Mouse (Mus musculus): ENCODE data around the gene Adamtsl5. TPM values are rescaled to one million over a fixed set of nuclear protein-coding genes. Genes with fewer than 3 reads are reported as not detected.
A peak's percentile ranks its signal among the peaks of the same experiment; 100 is the strongest.

The Adamtsl5 gene
- polyA plus RNA-seq, 1 experiment from 2014 or later: 11.6 TPM

DNA sequence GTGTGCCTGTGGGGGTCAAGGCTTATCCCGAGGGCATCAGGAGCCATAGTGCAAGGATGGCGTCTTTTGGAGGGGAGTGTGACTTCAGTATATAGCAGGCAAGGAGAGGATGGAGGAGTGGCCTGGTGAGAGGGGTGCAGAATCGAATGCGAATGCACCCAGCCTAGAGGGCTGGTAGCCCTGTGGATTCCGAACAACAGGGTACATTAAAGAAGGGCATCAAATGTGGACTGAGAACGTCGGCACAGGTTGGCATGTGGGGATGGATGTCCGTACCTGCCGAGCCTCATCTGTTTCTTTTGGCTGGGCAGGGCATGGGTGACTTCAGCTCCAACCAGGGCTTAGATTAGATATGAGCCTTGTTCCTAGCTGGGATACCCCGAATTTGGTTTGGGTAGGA, 48.4 kb downstream of the Adamtsl5 start:
- Histone ChIP-seq H3K36me3 (peaks cover 2% of the 10 kb centered on the region), H3K9me3 (replicated peaks) (no peaks in the 10 kb centered on the region), H3K27ac (replicated peaks) (no peak overlapping the region), H3K27me3 (peaks cover 63% of the 10 kb centered on the region), H3K4me3 (replicated peaks) (peak overlapping the region; percentile 21; the same call in 1 of the 2 replicates), H3K4me1 (peaks cover 30% of the 10 kb centered on the region), H3K4me2 (replicated peaks) (no peak overlapping the region), H3K9ac (no peak overlapping the region)
- ATAC-seq (ENCODE audit: insufficient number of reproducible peaks, low FRiP score, low TSS enrichment, low read depth): no peak
- WGBS: 42% methylated on average over 10 of the region's 10 CpGs

DNA sequence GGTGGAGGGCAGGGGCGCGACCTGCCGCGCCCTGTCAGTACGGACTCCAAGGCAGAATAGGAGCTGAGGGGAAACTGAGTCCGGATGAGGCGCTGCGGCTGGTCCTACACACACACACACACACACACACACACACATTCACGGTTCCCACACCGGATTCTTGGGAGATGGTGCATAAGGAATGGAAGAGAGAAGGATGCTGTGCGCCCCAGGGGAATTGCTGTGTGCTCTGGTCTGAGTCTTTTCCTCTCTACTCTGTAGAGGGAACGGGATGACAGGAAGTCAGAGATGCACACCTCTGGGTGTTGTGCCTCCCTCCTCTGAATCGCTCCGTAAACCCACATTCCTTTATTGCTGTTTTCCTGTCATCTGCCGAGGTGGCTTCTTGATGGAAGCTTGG, 48.9 kb downstream of the Adamtsl5 start:
- ATAC-seq (ENCODE audit: insufficient number of reproducible peaks, low FRiP score, low TSS enrichment, low read depth): no peak
- peaks cover 58% of the 10 kb centered on the region for H3K27me3 ChIP-seq
- 7% methylated on average over 15 of the region's 15 CpGs for WGBS
- H3K36me3 ChIP-seq: peaks cover 8% of the 10 kb centered on the region
- H3K27ac ChIP-seq (replicated peaks): no peak overlapping the region
- H3K4me3 ChIP-seq (replicated peaks): peak overlapping the region; percentile 21; the same call in 1 of the 2 replicates
- no peaks in the 10 kb centered on the region for H3K9me3 ChIP-seq (replicated peaks)
- peaks cover 36% of the 10 kb centered on the region for H3K4me1 ChIP-seq
- H3K9ac ChIP-seq: no peak overlapping the region
- H3K4me2 ChIP-seq (replicated peaks): 0 out of 2 replicates have a peak overlapping the region, but pooled peaks have one; percentile 6

DNA sequence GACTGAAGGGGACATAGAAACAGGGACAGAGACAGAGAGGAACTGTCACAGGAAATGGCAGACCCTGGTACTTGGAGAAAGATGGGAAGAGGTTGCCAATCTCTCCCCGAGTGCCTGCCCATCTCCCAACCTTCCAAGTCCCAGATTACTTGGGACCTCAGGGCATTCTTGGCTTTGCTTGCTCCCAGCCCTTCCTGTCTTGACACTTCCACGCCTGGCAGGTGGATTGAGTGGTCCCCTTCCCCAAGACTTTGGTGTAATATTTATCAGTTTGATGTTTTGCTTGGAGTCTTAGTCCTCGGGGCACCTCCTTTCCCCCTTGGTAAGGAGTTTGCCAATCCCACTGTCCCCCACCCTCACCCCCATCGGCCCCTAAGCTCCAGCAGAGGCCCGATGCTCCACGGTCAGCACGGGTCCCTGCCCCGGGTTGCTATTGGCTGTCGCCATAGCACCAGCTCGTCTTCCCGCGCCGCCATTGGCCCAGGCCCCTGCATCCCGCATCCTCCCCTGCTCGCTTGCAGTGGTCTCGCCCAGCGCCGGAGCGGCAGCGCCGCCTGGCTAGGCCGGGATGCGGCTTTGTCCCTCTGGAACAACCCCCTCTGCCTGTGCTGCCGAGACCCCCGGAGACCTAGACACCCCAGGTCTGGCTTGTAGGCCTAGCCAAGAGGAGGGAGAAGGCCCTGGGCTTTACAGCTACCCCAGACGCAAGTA, 49.5 kb downstream of the Adamtsl5 start:
- Histone ChIP-seq H3K9ac (no peak overlapping the region), H3K36me3 (peaks cover 13% of the 10 kb centered on the region), H3K27me3 (peaks cover 58% of the 10 kb centered on the region), H3K27ac (replicated peaks) (no peak overlapping the region), H3K4me1 (peaks cover 41% of the 10 kb centered on the region), H3K4me3 (replicated peaks) (peak overlapping the region; percentile 21; the same call in 1 of the 2 replicates), H3K9me3 (replicated peaks) (no peaks in the 10 kb centered on the region), H3K4me2 (replicated peaks) (0 out of 2 replicates have a peak overlapping the region, but pooled peaks have one; percentile 6)
- WGBS: 3% methylated on average over 26 of the region's 26 CpGs
- no peak for ATAC-seq (ENCODE audit: insufficient number of reproducible peaks, low FRiP score, low TSS enrichment, low read depth)

DNA sequence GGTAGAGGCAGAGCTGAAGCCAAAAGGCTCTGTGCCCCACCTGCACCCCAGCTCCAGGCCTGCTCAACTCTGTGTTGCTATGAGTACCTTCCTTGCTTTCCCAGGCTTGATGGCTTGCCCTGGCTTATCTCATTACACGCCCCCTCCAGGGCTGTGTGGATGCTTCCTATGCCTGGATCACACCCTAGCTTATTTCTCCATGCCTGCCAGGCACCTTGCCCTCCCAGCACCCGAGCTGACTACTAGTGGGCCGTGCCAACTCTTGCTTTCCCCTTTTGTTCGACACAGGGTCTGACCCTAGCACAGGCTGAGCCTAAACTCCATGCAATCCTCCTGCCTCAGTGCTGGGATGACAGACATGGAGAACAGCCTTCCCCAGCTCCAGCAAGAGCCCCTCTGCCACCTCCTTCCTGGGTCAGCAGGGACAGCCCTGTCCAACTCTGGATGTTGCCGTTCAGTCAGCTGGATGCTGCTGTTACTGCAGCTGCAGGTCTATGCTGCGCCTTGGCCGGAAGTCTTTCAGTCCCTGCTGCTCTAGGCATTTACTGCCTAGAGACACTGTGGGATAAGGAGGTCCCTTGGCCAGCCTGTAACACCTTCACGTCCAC, 50.6 kb downstream of the Adamtsl5 start:
- no peak overlapping the region for H3K4me3 ChIP-seq (replicated peaks)
- H3K36me3 ChIP-seq: peaks cover 17% of the 10 kb centered on the region
- peaks cover 49% of the 10 kb centered on the region for H3K4me1 ChIP-seq
- no peaks in the 10 kb centered on the region for H3K9me3 ChIP-seq (replicated peaks)
- peaks cover 58% of the 10 kb centered on the region for H3K27me3 ChIP-seq
- H3K9ac ChIP-seq: no peak overlapping the region
- no peak overlapping the region for H3K27ac ChIP-seq (replicated peaks)
- no peak for ATAC-seq (ENCODE audit: insufficient number of reproducible peaks, low FRiP score, low TSS enrichment, low read depth)
- WGBS: 73% methylated on average over 8 of the region's 8 CpGs
- H3K4me2 ChIP-seq (replicated peaks): no peak overlapping the region

DNA sequence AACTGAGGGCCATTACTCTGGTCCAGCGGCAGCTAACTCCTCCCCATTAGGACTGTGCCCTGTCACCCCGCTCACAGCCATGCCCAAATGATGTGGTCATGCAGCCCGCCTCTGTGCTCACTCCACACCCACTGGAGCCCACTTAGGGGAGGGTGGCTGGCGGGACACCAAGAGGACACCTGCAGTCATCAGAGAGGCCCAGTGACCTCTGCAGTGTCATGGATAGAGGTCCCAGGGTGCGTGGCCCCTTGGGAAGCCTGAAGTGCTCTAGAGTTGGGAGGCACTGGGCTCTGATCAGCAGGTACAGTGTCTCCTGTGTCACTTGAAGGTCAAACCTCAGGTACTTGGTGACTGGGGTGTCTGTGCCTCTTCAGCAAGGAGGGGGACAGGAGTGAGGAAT, 51.4 kb downstream of the Adamtsl5 start:
- no peak for ATAC-seq (ENCODE audit: insufficient number of reproducible peaks, low FRiP score, low TSS enrichment, low read depth)
- 75% methylated on average over 5 of the region's 5 CpGs for WGBS
- peak overlapping the region; percentile 82; the same call in 1 of the 2 replicates for H3K4me2 ChIP-seq (replicated peaks)
- peaks cover 51% of the 10 kb centered on the region for H3K27me3 ChIP-seq
- peaks cover 17% of the 10 kb centered on the region for H3K36me3 ChIP-seq
- H3K9me3 ChIP-seq (replicated peaks): no peaks in the 10 kb centered on the region
- H3K9ac ChIP-seq: no peak overlapping the region
- no peak overlapping the region for H3K27ac ChIP-seq (replicated peaks)
- H3K4me1 ChIP-seq: peaks cover 46% of the 10 kb centered on the region
- peak overlapping the region; percentile 48 for H3K4me3 ChIP-seq (replicated peaks)

DNA sequence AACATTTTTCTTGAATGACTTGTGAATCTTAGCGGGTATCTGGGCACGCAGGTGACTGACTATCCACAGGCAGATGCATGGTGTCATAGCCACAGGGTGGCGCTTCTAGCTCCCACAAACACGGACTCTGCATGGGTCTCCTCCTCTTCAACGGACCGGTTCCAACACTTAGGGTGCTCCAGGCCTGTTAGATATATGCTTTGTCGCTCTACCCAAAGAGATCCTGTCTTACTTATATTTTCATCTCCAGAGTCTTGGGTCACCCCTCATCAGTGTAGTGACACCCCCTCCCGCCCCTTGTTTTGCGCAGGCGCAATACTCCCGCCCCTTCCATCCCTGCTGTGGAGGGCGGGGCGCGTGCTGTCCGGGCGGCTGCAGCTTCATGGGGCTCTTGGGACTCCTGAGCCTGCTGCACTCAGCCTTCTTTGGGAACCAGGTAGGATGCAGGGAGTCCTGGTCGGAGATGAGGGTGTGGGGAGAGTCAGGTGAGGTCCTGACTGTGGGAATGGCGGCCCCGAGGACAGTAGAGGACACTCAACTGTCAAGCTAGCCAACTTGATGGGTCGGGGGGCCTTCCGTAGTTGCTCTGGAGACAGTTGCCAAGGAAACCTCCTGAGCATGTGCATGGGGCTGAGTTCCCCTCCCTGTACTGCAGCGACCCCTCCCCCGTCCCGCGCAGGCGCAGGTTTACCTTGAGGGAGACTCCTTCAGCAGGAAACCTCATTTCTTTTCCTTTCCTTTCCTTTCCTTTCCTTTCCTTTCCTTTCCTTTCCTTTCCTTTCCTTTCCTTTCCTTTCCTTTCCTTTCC, 52.4 kb downstream of the Adamtsl5 start, which contains the start of gene Apc2:
TSS of gene Apc2 (plus strand) at position 360 of the 808 bp plus-strand sequence.
- peaks cover 41% of the 10 kb centered on the region for H3K27me3 ChIP-seq
- H3K27ac ChIP-seq (replicated peaks): peak within 1 kb of the TSS; percentile 71
- H3K36me3 ChIP-seq: peaks cover 17% of the 10 kb centered on the region
- under 1% methylated on average over 26 of the region's 26 CpGs for WGBS
- peak; percentile 50 for ATAC-seq (ENCODE audit: insufficient number of reproducible peaks, low FRiP score, low TSS enrichment, low read depth)
- H3K4me3 ChIP-seq (replicated peaks): peak within 1 kb of the TSS; percentile 48
- no peaks in the 10 kb centered on the region for H3K9me3 ChIP-seq (replicated peaks)
- 0 out of 2 replicates have a peak within 1 kb of the TSS, but pooled peaks have one; percentile 45 for H3K9ac ChIP-seq
- peak within 1 kb of the TSS; percentile 82 for H3K4me2 ChIP-seq (replicated peaks)
- H3K4me1 ChIP-seq: peaks cover 46% of the 10 kb centered on the region

DNA sequence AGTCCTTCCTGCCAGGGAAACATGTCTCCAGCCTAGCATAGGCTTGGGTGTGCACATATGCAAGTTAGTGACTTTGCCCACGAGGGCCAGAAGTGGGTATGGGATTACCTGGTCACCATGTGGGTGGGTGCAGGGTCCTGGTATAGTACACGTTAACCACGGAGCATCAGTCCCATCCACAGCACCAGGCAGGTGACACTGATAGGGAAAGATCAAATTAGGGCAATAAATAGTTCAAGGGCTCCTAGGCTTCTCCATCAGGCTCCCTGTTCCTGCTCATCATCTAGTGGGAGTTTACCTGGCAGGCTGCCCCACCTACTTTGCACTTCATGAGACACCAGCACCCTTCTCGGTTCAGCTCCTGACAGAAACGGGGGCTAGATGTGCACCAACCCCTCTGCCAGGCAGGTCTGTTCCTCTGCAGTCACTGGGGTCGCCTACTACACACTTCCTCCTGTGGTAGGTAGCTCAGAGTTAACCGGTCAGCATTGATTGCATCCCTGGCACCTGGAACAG, 53.4 kb downstream of the Adamtsl5 start:
- no peak for ATAC-seq (ENCODE audit: insufficient number of reproducible peaks, low FRiP score, low TSS enrichment, low read depth)
- H3K4me2 ChIP-seq (replicated peaks): no peak overlapping the region
- no peak overlapping the region for H3K9ac ChIP-seq
- H3K9me3 ChIP-seq (replicated peaks): no peaks in the 10 kb centered on the region
- no peak overlapping the region for H3K4me3 ChIP-seq (replicated peaks)
- WGBS: 44% methylated on average over 7 of the region's 7 CpGs
- H3K27me3 ChIP-seq: peaks cover 32% of the 10 kb centered on the region
- peaks cover 46% of the 10 kb centered on the region for H3K4me1 ChIP-seq
- H3K36me3 ChIP-seq: peaks cover 17% of the 10 kb centered on the region
- peak overlapping the region; percentile 71 for H3K27ac ChIP-seq (replicated peaks)

DNA sequence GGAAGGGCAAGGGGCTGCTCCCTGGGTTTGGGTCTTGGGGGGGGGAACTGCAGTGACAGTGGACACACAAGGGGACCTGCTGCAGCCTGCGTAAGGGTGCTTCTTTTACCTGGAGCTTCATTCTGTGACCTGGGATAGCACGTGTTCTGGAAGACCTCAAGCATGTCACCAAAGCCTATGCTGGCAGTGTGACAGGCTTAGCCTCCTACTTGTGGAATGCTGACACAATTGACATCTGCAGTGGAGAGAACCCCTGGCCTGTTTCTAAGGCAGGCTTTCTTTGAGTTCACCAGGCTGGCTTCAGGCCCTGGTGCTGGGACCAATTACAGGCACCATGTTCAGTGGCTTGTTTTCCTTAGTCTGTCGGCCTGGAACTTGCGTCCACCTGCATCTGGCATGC, 53.9 kb downstream of the Adamtsl5 start:
- H3K9ac ChIP-seq: no peak overlapping the region

DNA sequence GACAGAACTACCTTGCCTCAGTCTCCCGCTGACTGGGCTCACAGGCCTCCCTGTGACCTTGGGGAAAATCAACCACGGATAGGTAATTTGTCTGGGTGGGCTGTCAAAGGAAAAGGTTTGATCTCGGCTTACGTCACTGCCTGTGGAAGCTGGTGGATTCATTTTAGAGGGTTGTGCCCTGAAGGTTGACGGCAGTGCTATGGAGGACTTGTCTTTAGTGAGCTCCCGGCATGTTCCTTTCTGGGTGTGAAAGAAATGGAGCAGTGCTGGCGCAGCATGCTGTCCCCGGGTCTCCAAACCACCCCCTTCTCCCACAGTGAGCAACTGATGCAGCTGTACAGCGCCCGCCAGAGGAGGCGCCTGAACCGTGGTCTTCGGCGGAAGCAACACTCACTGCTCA, 54.9 kb downstream of the Adamtsl5 start:
- WGBS: 15% methylated on average over 14 of the region's 14 CpGs
- H3K9ac ChIP-seq: peak overlapping the region; percentile 95
- peaks cover 24% of the 10 kb centered on the region for H3K36me3 ChIP-seq
- H3K27ac ChIP-seq (replicated peaks): peak overlapping the region; percentile 95; the same call in 1 of the 2 replicates
- no peak for ATAC-seq (ENCODE audit: insufficient number of reproducible peaks, low FRiP score, low TSS enrichment, low read depth)
- H3K4me2 ChIP-seq (replicated peaks): peak overlapping the region; percentile 84
- H3K9me3 ChIP-seq (replicated peaks): no peaks in the 10 kb centered on the region
- H3K27me3 ChIP-seq: peaks cover 16% of the 10 kb centered on the region
- peak overlapping the region; percentile 82 for H3K4me3 ChIP-seq (replicated peaks)
- H3K4me1 ChIP-seq: peaks cover 42% of the 10 kb centered on the region

More for the DNA sequence above, 53.9 kb downstream of the Adamtsl5 start:
- no peak overlapping the region; the same call in 1 of the 2 replicates for H3K27ac ChIP-seq (replicated peaks)
- H3K27me3 ChIP-seq: peaks cover 26% of the 10 kb centered on the region
- peaks cover 17% of the 10 kb centered on the region for H3K36me3 ChIP-seq
- H3K4me3 ChIP-seq (replicated peaks): no peak overlapping the region; the same call in 1 of the 2 replicates
- H3K4me1 ChIP-seq: peaks cover 46% of the 10 kb centered on the region
- H3K9me3 ChIP-seq (replicated peaks): no peaks in the 10 kb centered on the region
- no peak overlapping the region; the same call in 1 of the 2 replicates for H3K4me2 ChIP-seq (replicated peaks)
- 53% methylated on average over 4 of the region's 4 CpGs for WGBS
- ATAC-seq (ENCODE audit: insufficient number of reproducible peaks, low FRiP score, low TSS enrichment, low read depth): no peak

DNA sequence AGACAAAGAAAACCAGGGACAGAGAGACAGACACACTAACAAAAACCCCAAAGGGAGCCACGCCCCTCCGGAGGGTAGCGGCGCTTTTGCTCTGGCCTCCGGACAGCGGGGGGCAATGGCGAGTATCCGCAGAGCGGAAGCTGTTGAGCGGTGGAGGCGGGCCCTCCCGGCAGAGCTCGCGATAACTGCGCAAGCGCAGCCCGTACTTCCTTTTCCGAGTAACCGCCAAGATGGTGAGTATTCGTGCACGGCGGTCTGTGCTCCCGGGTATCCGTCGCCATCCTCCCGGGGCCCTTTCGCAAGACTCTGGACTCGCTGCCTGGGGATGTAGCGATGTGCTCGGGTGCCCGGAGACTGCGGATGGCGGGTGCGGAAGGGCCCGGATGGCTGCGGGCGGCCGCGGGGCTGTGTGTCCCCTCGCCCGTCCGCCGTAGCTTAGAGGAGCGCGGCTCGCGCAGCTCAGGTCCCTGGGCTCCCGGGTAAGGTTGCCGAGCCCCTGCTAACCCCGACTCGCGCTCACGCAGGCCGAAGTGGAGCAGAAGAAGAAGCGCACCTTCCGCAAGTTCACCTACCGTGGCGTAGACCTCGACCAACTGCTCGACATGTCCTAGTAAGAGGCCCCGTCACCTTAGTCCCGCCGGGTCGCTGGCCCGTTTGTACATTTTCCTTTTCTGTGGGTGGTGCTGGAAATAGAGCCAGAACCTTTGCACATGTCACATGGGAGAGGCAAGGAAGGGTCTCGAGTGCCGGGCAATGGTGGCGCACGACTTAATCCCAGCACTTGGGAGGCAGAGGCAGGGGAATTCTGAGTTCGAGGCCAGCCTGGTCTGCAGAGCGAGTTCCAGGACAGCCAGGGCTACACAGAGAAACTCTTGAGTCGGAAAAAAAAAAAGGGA, 55.7 kb downstream of the Adamtsl5 start, which contains the start of gene Rps15:
TSS of gene Rps15 (plus strand) at position 203 of the 896 bp plus-strand sequence.
- Histone ChIP-seq H3K27me3 (peaks cover 9% of the 10 kb centered on the region), H3K4me1 (peaks cover 42% of the 10 kb centered on the region), H3K36me3 (peaks cover 29% of the 10 kb centered on the region), H3K4me2 (replicated peaks) (peak within 1 kb of the TSS; percentile 84), H3K9me3 (replicated peaks) (no peaks in the 10 kb centered on the region), H3K27ac (replicated peaks) (peak within 1 kb of the TSS; percentile 95), H3K9ac (peak within 1 kb of the TSS; percentile 95), H3K4me3 (replicated peaks) (peak within 1 kb of the TSS; percentile 82)
- under 1% methylated on average over 72 of the region's 72 CpGs for WGBS
- peak; percentile 86 for ATAC-seq (ENCODE audit: insufficient number of reproducible peaks, low FRiP score, low TSS enrichment, low read depth)

Data from embryonic facial prominence, embryonic 15.5 days (tissue).